Mouse (Mus musculus): ENCODE measurements around the gene Gm17490. TPM values are rescaled to one million over a fixed set of nuclear protein-coding genes. Genes with fewer than 3 reads are reported as not detected.

Gm17490 gene
- total RNA-seq, 2 experiments from 2014 or later, result not detected

Other genes starting within 250 kb of the Gm17490 start
- 10 to 100 TPM in 1 of 2 experiments, 1 to 10 TPM in 1; 7.8 to 10.4 TPM for gene Pfkfb3, start 72.2 kb downstream of the Gm17490 start, total RNA-seq (2021)
- gene Rbm17, start 22.1 kb downstream of the Gm17490 start, total RNA-seq (2021), result 10 to 100 TPM; 57.1 to 61.4 TPM
- 1 to 10 TPM in 1 of 2 experiments, under 1 TPM in 1; 0.64 to 1.0 TPM for gene Il2ra, start 16.5 kb upstream of the Gm17490 start, total RNA-seq (2021)
- gene Il15ra, start 79.0 kb upstream of the Gm17490 start, total RNA-seq (2021), result 10 to 100 TPM; 28.6 to 37.3 TPM
- gene Fbh1, start 151.3 kb upstream of the Gm17490 start, total RNA-seq (2021), result 10 to 100 TPM; 72.5 to 73.6 TPM
- gene Ankrd16, start 151.6 kb upstream of the Gm17490 start, total RNA-seq (2021), result 10 to 100 TPM; 18.8 to 21.5 TPM